Mouse (Mus musculus) heart, adult 2 months (tissue): Measurements from ENCODE around the gene 1700013G24Rik.

Source experiments
- CTCF ChIP-seq: fragments of 200-600 bp; IDR thresholded peaks from 2 replicates; pipeline ENCODE4 v1.8.1; 2022; ENCODE audit warnings: antibody characterized with exemption, mild to moderate bottlenecking, moderate library complexity
- EP300 ChIP-seq: fragments of 200-500 bp; IDR thresholded peaks from 2 replicates; pipeline ENCODE4 v1.6.1; 2011; ENCODE audit warnings: low read depth, low read length, control low read depth; ENCODE audit not compliant: insufficient read depth
- POLR2A ChIP-seq: fragments of 200-500 bp; IDR thresholded peaks from 2 replicates; pipeline ENCODE4 v1.6.1; 2011; ENCODE audit warnings: mild to moderate bottlenecking, low read depth, low read length, control low read depth; ENCODE audit not compliant: insufficient read depth

DNA sequence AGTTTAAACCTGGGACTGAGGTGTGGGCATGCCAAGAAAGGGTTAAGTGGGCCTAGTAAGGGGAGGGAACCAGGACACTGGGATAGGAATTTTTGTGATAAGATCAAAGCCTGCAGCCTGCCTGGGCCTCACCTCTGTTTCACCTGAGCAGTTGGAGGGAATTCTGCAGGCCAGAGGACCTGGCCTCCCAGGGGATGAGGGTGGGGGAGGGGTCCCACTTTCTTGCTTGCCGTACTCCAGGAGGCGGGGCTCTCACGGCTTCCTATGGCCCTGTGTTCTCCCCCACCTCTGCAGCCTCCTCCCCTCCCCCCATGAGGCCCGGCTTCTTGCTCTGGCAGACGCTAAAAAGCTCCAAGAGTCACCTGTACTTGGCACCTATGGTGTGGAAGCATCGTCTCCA is 26.7 kb downstream of the 1700013G24Rik start:
- TF ChIP-seq POLR2A (no peak), CTCF (no peak), EP300 (no peak)
